Mouse (Mus musculus) neural tube, embryonic 14.5 days (tissue): Measurements from ENCODE around the gene Fnbp1. TPM values are rescaled to one million over a fixed set of nuclear protein-coding genes. Genes with fewer than 3 reads are reported as not detected.
A peak's percentile ranks its signal among the peaks of the same experiment; 100 is the strongest.

Experiments
- ATAC-seq: fragments of 200-750 bp; cut with Nextera tagmentation; 2 replicates; pipeline ENCODE4 v1.8.0; 2017; ENCODE audit warnings: low read depth, mild to moderate bottlenecking, moderate TSS enrichment, moderate library complexity
- H3K27ac ChIP-seq: fragments of 300-500 bp; sonication (generic); 2 replicates; pipeline ENCODE4 v1.5.1; 2014; ENCODE audit warnings: low read depth, mild to moderate bottlenecking, control low read depth, low read length, moderate library complexity, mixed read lengths
- H3K27me3 ChIP-seq: fragments of 300-500 bp; sonication (generic); 2 replicates; pipeline ENCODE4 v1.6.1; 2014; ENCODE audit warnings: low read length; ENCODE audit not compliant: control insufficient read depth, insufficient read depth
- H3K36me3 ChIP-seq: fragments of 300-500 bp; sonication (generic); 2 replicates; pipeline ENCODE4 v1.6.1; 2014; ENCODE audit warnings: low read length, mixed read lengths; ENCODE audit not compliant: control insufficient read depth, insufficient read depth
- H3K4me1 ChIP-seq: fragments of 300-500 bp; sonication (generic); 2 replicates; pipeline ENCODE4 v1.6.1; 2014; ENCODE audit warnings: low read length; ENCODE audit not compliant: control insufficient read depth, insufficient read depth
- H3K4me2 ChIP-seq: fragments of 300-500 bp; sonication (generic); 2 replicates; pipeline ENCODE4 v1.6.1; 2014; ENCODE audit warnings: mild to moderate bottlenecking, low read depth, low read length, control low read depth
- H3K4me3 ChIP-seq: fragments of 300-500 bp; sonication (generic); 2 replicates; pipeline ENCODE4 v1.5.1; 2014; ENCODE audit warnings: low read depth, low read length, control low read depth, mixed read lengths
- H3K9ac ChIP-seq: fragments of 300-500 bp; sonication (generic); replicated peaks from 2 replicates; pipeline ENCODE4 v1.6.1; 2014; ENCODE audit warnings: low read depth, mild to moderate bottlenecking, control low read depth, low read length, mixed read lengths
- H3K9me3 ChIP-seq: fragments of 300-500 bp; sonication (generic); 2 replicates; pipeline ENCODE4 v1.6.1; 2016; ENCODE audit warnings: low read length; ENCODE audit not compliant: control insufficient read depth
- WGBS: fragments of 180-500 bp; shearing (Covaris S2); extraction: QIAGEN DNeasy Blood & Tissue Kit; methylation state at CpG from one replicate; pipeline ENCODE4 v1.1.7; 2014; 5-methylcytosine and 5-hydroxymethylcytosine counted together
- polyA plus RNA-seq: library from polyadenylated mRNA; unstranded; fragments of >200 nt; fragmentation: Nextera tagmentation; extraction: Ambion mirVana; gene quantifications from 2 replicates; pipeline ENCODE4 v1.2.1, GENCODE M21; 2014

Gene Fnbp1
- polyA plus RNA-seq, 1 experiment from 2014 or later: 33.3 TPM

DNA sequence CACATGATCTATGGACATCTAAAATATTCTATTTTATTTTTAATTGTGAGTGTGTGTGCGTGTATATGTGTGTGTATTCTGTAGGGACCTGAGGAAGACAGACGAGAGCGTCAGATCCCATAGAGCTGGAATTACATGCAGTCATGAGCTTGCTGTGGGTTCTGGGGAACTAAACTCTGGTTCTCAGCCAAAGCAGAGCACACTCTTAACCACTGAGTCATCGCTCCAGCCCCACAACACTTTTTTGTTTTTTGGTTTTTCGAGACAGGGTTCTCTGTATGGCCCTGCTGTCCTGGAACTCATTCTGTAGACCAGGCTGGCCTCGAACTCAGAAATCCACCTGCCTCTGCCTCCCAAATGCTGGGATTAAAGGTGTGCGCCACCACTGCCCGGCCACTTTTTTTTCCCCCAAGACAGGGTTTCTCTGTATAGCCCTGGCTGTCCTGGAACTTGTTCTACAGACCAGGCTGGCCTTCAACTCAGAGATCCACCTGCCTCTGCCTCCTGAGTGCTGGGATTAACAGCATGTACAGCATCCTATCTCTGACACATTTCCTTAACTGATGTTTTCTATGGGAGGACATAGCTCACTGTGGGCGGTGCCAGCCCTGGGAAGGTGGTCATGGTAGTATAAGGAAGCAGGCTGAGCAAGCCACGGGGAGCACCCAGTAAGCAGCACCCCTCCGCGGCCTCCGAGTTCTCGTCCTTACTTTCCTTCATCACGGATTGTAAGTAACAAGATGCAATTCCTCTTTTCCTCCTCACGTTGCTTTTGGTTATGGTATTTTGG lies 65.3 kb downstream of the Fnbp1 start:
- Histone ChIP-seq H3K4me2 (no peak overlapping the region), H3K9ac (no peak overlapping the region), H3K4me3 (no peak overlapping the region), H3K27me3 (no peaks in the 10 kb centered on the region), H3K36me3 (no peaks in the 10 kb centered on the region), H3K4me1 (no peaks in the 10 kb centered on the region), H3K27ac (no peak overlapping the region), H3K9me3 (no peaks in the 10 kb centered on the region)
- ATAC-seq: no peak
- 96% methylated on average over 16 of the region's 16 CpGs for WGBS

DNA sequence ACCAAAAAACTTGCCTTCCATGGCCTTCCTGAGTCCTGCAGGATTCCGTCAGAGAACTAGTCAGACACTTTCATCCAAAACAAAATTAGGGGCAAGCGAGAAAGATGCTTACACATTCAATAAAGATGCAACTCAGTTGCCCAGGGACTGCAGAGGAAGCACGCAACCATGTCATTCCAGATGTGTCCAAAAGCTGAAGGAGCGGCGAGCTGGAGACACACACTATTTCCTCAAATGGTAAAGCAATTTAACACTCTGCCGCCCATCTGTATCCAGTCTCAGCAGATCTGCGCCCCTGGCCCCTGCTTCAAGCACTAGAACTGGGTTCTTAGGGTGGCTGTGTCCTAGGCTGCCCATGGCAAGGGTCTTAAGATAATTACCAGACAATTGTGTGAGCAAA lies 66.0 kb downstream of the Fnbp1 start:
- H3K9me3 ChIP-seq: no peaks in the 10 kb centered on the region
- H3K4me2 ChIP-seq: no peak overlapping the region
- WGBS: 81% methylated on average over 7 of the region's 7 CpGs
- no peaks in the 10 kb centered on the region for H3K36me3 ChIP-seq
- no peak overlapping the region for H3K4me3 ChIP-seq
- H3K4me1 ChIP-seq: no peaks in the 10 kb centered on the region
- H3K27ac ChIP-seq: no peak overlapping the region
- H3K9ac ChIP-seq: no peak overlapping the region
- ATAC-seq: no peak
- no peaks in the 10 kb centered on the region for H3K27me3 ChIP-seq

DNA sequence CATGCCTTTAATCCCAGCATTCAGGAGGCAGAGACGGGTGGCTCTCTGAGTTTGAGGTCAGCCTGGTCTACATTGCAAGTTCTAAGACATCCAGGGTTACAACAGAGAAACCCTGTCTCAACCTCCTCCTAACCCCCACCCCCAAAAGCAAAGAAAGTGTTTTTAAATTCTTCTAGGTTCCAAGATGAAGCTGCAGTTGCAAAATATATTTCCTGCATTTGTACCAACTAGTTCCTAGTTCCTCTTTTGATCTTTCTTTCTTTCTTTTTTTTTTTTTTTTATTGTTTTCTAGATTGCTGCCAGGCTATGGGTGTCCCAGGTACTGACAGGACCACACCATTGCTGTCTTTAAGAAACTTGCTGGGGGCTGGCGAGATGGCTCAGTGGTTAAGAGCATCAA lies 66.6 kb downstream of the Fnbp1 start:
- Histone ChIP-seq H3K9me3 (no peaks in the 10 kb centered on the region), H3K27ac (no peak overlapping the region), H3K4me1 (no peaks in the 10 kb centered on the region), H3K4me2 (no peak overlapping the region), H3K4me3 (no peak overlapping the region), H3K27me3 (no peaks in the 10 kb centered on the region), H3K9ac (no peak overlapping the region), H3K36me3 (no peaks in the 10 kb centered on the region)
- 90% methylated on average over 2 of the region's 2 CpGs for WGBS
- ATAC-seq: no peak

DNA sequence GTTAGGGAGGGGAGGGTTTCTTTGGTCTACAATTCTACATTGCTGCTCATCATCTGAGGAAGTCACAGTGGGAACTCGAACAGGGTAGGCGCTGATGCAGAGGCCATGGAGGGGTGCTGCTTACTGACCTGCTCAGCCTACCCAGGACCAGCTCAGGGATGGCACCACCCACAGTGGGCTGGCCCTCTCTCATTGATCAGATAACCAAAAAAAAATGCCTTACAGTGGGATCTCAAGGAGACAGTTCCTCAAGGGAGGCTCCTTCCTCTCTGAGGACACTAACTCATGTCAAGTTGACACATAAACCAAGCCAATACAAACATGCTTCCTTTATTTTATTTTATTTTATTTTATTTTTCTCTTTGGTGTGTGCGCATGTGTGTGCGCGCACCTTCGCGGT lies 72.3 kb downstream of the Fnbp1 start:
- H3K9ac ChIP-seq: no peak overlapping the region
- WGBS: 82% methylated on average over 7 of the region's 7 CpGs
- H3K4me2 ChIP-seq: no peak overlapping the region
- no peaks in the 10 kb centered on the region for H3K27me3 ChIP-seq
- no peak overlapping the region for H3K4me3 ChIP-seq
- no peak for ATAC-seq
- H3K9me3 ChIP-seq: no peaks in the 10 kb centered on the region
- peak overlapping the region; percentile 79; the same call in 1 of the 2 replicates for H3K27ac ChIP-seq
- H3K4me1 ChIP-seq: no peaks in the 10 kb centered on the region
- H3K36me3 ChIP-seq: no peaks in the 10 kb centered on the region

DNA sequence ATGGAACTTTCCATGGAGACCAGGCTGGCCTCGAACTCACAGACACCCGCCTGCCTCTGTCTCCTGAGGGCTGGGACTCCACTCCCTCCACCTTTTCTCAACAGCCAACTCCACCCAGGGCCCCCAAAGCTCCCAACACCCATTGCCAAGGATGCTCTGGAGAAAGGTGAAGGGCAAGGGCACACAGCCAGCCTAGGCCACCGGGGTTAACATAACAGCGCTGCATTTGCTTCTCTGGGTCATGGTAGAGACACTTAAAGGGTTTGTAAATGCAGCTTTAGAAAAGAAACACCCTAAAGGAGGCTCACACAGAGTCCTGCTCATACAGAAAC lies 72.7 kb downstream of the Fnbp1 start:
- Histone ChIP-seq H3K4me3 (no peak overlapping the region), H3K4me1 (no peaks in the 10 kb centered on the region), H3K4me2 (no peak overlapping the region), H3K27me3 (no peaks in the 10 kb centered on the region), H3K36me3 (no peaks in the 10 kb centered on the region), H3K9me3 (no peaks in the 10 kb centered on the region), H3K9ac (no peak overlapping the region), H3K27ac (peak overlapping the region; percentile 79)
- 37% methylated on average over 4 of the region's 4 CpGs for WGBS
- no peak for ATAC-seq

DNA sequence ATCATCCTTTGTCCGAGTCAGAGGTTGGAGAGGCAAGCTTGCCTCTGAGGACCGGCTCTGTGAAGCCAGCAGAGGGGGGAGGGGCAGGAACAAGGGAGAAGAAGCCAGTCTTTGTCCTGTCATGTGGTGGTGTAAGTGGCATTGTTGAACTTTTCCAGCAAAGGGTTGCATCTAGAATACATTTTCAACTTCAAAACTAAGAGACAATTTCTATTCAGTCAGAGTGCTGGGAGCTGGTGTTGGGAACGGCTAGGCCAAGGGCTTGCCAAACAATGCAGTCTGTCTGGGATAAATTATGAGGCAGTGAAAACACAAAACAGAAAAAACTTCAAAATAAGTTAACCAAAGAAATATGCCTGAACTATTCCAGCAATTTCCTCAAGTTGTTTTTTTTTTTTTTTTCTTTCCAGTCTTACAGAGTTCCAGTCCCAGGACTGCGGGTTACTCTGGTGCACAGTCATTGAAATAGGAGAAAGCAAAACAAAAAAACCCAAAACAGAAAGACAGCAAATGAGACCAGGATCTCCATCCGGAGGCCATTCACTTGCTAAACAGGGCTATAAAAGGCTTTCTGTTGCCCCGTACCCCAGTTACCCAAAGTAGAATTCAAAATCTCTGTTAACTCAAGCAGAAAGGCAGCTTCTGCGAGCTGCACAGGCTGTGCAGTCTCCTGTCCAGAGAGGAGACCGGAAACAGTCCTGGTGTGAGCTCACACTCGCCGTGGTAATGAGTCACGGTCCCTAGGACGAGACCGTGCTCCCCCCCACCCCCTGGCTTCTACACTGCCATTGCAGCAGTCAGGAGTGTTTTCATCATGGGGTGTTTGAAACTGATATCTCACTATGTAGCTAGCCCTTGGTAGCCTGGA lies 73.3 kb downstream of the Fnbp1 start:
- Histone ChIP-seq H3K4me3 (no peak overlapping the region), H3K36me3 (no peaks in the 10 kb centered on the region), H3K4me2 (no peak overlapping the region), H3K27me3 (no peaks in the 10 kb centered on the region), H3K27ac (peak overlapping the region; percentile 79), H3K4me1 (no peaks in the 10 kb centered on the region), H3K9ac (no peak overlapping the region), H3K9me3 (no peaks in the 10 kb centered on the region)
- WGBS: 3% methylated on average over 13 of the region's 13 CpGs
- ATAC-seq: peak; percentile 79; the same call in 1 of the 2 replicates

DNA sequence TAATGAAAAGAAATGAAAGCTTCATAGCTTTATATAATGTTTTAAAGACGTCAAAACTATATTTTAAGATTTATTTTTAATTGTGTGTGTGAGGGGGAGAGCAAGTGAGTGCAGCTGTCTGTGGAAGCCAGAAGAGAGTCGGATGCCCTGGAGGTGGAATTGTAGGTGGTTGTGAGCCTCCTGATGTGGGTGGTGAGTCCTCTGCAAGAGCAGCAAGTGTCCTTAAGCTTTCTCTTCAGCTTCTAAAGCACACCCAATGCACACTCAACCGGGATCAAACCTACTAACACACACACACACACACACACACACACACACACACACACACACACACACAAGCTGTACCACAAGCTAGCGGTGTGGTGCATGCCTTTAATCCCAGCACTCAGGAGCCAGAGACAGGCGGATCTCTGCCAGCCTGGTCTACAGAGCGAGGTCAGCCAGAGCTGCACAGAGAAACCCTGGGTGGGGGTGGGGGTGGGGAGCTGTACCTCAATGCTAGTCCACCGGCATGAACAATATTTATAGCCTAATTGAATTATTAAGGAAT lies 74.0 kb downstream of the Fnbp1 start:
- ATAC-seq: 0 out of 2 replicates have a peak, but pooled peaks have one; percentile 17
- H3K9ac ChIP-seq: no peak overlapping the region
- no peaks in the 10 kb centered on the region for H3K27me3 ChIP-seq
- WGBS: 27% methylated on average over 7 of the region's 7 CpGs
- no peaks in the 10 kb centered on the region for H3K36me3 ChIP-seq
- no peaks in the 10 kb centered on the region for H3K4me1 ChIP-seq
- peak overlapping the region; percentile 49; the same call in 1 of the 2 replicates for H3K27ac ChIP-seq
- H3K4me3 ChIP-seq: no peak overlapping the region
- H3K4me2 ChIP-seq: no peak overlapping the region
- no peaks in the 10 kb centered on the region for H3K9me3 ChIP-seq

DNA sequence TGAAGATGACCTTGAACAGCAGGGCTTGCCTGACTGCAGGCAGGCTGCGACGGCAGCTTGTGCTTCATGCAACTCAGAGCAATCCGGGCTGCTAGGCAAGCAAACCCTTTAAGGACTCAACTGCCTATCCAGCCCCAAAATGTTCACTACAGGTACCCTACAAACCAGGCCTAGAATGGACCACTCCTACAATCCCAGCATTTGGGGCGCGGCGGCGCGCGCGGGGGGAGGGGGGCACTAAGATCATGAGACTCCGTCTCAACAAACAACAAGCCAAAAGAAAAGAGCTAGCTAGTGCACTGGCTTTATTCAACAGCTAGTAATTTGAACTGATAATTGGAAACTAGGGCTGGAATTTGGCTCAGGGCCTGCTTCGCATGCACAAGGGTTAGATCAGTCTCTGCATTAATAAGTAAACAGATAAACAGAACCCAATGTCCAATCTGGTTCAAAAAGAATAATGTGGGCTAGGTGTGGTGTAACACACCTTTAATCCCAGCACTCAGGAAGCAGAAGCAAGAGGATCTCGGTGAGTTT lies 74.7 kb downstream of the Fnbp1 start:
- Histone ChIP-seq H3K9me3 (no peaks in the 10 kb centered on the region), H3K27ac (no peak overlapping the region; the same call in 1 of the 2 replicates), H3K4me2 (no peak overlapping the region), H3K4me1 (no peaks in the 10 kb centered on the region), H3K27me3 (no peaks in the 10 kb centered on the region), H3K36me3 (no peaks in the 10 kb centered on the region), H3K9ac (no peak overlapping the region), H3K4me3 (no peak overlapping the region)
- ATAC-seq: no peak
- 76% methylated on average over 13 of the region's 13 CpGs for WGBS
